Mouse (Mus musculus) B cell, adult 62 days (primary cell): ENCODE results near the gene Scgb1c1. TPM values are rescaled to one million over a fixed set of nuclear protein-coding genes. Genes with fewer than 3 reads are reported as not detected.

Experiments used
- total RNA-seq: library from RNA; stranded (reverse); gene quantifications from 4 replicates; pipeline ENCODE4 v1.2.4, GENCODE M21; 2023

The Scgb1c1 gene
- total RNA-seq: not detected in 4 replicates

DNA sequence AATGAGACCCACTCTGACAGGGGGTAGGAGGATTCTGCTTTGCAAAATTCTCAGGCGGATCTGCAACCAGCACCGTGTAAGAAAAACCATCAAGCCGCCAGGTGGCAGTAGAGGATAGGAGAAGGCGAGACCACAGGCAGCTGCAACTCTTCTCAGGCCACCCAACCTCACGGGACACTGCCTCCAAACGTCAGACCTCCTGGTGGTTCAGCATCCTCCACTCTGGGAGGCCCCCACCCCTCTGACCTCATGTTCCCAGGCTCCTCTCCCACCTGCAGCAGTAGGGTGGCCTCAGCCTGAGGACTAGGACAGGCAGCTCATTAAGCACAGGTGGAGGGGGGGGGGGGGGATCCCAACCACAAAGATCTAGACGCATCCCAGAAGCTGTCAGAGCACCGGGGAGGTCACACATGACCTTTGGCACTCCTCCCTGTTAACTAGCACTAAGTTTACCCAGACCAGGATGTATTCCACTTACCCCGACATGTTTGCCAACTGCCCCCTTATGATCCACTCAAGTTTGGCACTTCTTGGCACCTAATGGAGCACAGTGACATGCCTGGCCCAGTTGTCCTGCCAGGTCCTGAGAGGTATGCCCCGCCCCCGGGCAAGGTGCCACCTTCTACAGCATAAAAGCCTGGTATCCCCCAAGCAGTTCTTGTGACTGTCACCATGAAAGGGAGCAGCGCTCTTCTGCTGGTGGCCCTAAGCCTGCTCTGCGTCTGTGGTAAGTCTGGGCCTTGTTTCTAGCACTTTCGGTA is at the start of gene Scgb1c1:
Gene Scgb1c1 (plus strand): TSS at position 643 of the 761 bp plus-strand sequence.

DNA sequence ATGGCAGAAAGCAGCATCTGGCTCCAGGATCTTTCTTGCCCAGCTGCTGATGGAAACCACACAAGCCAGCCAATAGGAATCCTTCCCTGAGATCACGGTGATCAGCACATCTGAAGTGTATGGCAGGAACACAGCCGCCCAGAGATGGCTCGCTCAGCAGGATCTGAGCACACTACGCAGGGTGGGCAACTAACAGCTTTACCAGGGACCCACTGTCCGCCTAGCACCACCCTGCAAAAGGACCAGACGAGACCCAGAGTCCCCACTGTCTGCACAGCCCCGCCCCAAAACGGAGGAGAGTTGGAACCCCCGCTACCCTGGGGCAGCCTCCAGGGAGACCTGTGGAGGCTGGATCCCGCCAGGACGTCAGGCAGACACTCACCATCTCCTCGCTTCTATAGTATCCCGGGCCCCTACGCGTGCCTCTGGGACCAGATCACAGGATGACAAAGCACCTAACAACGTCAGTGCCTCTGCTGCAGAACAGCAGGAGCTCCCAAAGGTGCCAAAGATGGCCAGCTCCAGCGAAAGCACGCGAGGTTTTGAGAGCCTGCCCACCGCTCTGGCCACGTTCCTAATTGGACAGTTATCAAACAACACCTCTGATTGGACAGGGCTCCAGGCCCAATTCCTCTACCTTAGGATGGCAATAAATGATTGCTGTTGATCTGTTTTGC is 23.6 kb upstream of the Scgb1c1 start, which contains the start of gene Zfp941:
Gene Zfp941 (minus strand): TSS at position 526 of the 677 bp plus-strand sequence.

DNA sequence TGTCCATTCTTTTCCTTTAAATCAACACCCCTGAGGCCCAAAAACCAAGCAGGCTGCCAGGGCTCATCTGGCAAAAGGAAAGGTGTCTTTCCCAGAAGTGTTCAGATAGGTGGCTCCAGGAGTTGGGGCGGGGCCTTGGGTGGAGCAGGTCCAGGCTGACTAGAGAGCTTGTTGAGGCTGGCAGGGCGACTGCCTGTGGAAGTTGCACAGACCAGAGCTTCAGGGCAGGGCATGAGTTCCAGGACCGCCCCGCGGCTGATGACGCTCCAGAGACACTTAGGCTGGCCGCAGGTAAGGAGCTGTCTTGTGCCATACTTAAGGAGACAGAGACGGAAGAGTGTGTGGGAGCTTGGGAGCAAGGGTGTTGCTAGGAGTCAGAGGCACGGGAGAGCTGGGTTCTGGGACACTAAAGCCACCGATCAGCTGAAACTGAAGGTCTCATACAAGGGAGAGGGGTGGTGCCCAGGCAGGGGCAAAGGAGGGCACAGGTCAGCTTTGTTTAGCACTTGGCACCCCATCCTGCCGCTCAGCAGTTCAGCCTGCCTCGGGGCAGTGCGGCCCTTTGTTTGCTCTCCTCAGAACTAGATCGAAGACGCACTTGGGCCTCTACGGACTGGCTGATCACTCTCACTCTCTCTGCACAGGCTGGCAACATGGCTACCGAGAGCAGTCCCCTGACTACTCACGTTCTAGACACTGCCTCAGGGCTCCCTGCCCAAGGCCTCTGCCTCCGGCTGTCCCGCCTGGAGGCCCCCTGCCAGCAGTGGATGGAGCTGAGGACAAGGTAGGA is 10.2 kb upstream of the Scgb1c1 start, which contains the start of gene Urah:
Gene Urah (plus strand): TSS at position 51 of the 790 bp plus-strand sequence.

DNA sequence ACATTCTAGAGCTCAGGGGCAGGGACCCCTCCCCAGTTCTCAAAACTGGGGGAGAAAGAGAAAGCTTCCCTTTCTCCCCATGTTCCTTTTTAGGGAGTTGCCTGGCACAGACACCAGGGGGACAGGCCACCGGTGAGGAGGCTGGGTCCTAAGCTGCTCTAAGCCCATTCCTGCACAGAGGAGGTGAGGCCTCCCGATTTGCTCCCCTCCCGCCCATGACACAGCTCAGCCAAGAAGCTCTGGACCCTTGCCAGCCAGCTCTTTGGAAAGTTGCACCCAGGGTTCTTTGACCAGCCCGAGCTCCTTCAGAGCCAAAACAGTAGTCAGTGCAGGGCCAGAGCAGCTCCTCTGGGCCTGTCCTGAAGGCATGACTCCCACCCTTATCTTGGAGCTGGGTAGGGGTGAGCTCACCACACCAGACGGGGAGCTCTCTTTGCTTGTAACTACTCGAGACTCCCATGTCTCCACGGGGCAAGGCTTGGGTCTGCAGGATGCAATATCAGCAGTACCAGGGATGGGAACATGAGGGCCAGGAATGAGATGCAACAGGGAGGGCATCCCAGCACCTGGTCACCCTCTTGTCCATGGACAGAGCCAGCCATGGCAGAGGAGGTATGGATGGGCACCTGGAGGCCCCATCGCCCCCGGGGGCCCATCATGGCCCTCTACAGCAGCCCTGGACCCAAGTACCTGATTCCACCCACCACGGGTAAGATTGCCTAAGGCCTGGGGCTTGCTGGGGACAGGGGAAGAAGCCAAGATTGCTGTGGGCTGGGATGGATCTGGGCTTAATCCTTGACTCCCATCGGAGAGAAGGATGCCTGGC is 2.6 kb downstream of the Scgb1c1 start, which contains the start of gene Odf3:
Gene Odf3 (plus strand): TSS at position 51 of the 826 bp plus-strand sequence.

DNA sequence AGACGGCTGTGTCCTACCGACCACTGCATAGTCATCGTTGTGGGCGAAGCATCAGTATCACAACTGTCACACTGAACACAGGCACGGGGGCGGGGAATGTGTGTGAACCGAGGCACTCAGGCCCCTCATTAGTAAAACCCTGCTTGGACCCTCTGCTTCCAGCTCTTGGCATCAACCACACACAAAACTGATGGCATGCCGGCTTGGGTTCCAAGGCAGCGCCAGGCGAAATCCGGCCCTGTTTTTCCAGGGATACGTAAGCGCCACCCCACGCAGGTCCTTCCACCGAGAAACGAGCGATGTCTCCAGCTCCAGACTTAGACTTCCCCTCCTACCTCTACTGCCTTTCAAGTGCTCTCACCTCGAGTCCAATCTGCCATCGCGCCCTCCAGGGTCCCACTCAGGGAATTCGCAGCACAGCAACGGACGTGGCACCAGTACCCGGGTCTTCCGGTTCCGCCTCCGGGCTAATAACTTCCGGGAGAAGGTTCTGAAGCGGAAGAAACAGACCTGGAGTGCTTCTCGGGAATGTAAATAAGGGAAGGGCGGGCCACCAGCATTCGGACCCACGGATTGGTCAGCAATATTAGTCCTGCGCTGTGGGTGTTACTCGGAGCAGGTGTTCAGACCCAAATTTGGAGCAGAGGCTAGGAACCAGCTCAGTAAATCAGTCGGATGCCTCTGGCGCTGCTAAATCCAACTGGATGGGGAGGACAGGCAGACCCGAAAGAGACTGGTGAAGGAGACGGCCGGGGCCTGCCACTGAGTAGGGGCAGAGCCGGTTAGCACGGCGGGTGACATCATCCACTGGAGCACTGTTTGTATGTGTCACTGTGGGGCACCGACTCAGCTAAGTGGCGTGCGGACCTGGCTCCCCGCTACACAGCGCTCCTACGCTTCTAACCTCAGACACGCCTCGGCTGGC is 10.8 kb downstream of the Scgb1c1 start, which contains the start of gene Gm45785:
Gene Gm45785 (minus strand): TSS at position 472 of the 925 bp plus-strand sequence.

DNA sequence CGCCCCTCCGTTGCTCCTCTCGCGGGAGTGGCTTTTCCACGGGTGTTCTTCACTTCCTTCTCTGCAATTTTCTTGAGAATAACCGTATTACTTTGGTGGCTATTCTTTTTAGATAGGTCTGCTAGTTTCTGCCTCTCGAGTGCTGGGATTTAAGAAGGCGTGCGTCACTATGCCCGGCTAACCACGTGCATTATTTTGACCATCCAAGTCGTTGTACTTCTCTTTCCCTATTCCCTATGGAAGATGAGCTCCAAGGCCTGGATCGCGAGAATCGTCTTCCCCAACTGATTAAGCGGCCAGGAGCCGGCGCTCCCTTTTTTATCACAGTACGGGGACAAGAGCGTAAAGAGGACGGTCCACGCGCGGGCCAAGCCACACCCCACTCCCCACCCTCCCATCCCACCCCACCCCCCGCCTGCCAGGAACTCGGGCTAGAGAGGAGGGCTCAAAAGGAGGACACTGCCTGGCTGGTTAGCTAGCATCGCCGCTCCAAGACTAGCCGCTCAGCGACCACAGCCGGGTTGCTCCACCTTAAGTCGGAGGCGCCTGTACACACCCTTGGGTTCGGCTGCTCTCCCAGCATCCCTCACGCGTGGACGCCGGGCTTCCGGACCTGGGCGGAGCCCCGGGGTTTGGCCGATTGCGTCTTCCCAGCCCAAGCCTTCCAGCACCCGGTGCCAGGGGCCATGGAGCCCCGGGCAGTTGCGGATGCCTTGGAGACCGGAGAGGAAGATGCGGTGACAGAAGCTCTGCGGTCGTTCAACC is 11.6 kb downstream of the Scgb1c1 start, which contains the start of gene Ric8a:
Gene Ric8a (plus strand): TSS at position 173 of the 765 bp plus-strand sequence.

DNA sequence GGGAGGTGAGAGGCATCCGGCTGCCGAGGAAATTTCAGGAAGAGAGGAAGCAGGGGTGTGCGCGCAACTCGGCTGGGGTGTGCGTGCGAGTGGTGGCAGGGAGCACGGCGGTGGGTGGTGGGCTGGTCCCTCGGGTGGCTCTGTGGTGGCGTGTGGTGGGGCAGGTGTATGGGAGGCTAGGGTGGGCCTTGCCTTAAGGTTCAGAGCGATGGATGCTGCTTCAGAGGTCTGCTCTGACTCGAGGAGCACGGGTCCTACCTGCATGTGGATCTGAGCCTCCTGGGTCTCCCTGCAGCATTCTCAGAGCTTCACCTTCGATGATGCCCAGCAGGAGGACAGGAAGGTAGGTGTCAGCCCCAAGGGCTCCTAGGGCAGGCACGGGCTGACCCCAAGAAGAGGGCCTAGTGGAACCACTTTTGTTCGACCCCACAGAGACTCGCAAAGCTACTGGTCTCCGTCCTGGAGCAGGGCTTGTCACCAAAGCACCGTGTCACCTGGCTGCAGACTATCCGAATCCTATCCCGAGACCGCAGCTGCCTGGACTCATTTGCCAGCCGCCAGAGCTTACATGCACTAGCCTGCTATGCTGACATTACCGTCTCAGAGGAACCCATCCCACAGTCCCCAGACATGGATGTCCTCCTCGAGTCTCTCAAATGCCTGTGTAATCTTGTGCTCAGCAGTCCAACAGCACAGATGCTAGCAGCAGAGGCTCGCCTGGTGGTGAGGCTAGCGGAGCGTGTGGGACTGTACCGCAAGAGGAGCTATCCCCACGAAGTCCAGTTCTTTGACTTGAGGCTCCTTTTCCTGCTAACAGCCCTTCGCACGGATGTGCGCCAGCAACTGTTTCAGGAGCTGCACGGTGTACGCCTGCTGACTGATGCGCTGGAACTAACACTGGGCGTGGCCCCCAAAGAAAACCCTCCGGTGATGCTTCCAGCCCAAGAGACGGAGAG is 12.5 kb downstream of the Scgb1c1 start, which contains the start of gene Bet1l:
Gene Bet1l (minus strand): TSS at position 28 of the 956 bp plus-strand sequence.

DNA sequence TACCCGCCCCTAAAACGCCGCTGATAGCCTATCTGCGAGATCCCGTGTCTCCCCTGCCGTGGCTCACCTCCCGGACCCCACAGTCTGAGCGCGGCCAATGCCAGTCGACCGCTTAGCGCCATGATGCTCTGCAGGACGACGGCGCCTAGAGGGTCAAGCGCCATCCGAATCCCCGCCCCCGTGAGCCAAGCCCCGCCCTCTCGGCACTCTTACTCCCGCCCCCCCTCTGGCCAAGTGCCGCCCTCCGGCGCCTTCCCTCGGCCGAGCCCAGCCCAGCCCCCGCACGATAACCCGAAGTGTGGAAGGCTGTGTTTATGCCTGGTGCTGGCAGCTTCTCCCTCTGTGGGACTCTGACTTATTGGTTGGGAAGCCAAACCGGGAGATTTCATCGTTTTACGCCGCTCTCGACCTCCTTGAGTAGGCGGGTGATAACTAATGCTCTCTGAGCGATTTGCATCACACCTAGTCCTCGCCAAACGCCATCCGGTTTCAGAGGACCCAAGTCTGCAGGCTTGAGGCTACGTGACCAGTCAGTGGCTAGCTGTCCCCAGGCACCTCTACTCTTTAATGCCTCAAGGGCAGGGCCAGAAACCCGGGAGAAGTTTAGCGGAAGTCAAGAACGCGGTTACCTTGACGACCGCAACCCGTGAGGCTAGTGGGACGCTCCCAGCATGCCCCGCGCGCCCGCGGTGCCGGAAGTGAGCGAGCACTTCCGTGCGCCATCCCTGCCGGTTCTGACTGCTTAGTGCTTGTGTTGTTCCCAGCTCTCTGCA is 36.5 kb downstream of the Scgb1c1 start, which contains the start of the genes Psmd13 and Sirt3:
Gene Psmd13 (plus strand): TSS at position 273 of the 773 bp plus-strand sequence.
Gene Sirt3 (minus strand): TSS at position 614 of the 773 bp plus-strand sequence.

Other genes with a start within 250 kb of the Scgb1c1 start
- gene Olfr46, start 244.3 kb upstream of the Scgb1c1 start, total RNA-seq: not detected in 4 replicates
- gene Olfr61, start 216.6 kb upstream of the Scgb1c1 start, total RNA-seq: not detected in 4 replicates
- not detected in 4 replicates for gene Olfr53, start 199.1 kb upstream of the Scgb1c1 start, total RNA-seq
- gene Olfr539, start 185.6 kb upstream of the Scgb1c1 start, total RNA-seq: not detected in 4 replicates
- not detected in 4 replicates for gene Olfr45, start 163.6 kb upstream of the Scgb1c1 start, total RNA-seq
- gene Olfr541, start 148.3 kb upstream of the Scgb1c1 start, total RNA-seq: not detected in 4 replicates
- gene Cyp2e1, start 81.8 kb upstream of the Scgb1c1 start, total RNA-seq: not detected in 4 replicates
- not detected in 4 replicates for gene Syce1, start 57.7 kb upstream of the Scgb1c1 start, total RNA-seq
- not detected in 4 replicates for gene Zfp941, start 23.4 kb upstream of the Scgb1c1 start, total RNA-seq
- not detected in 4 replicates for gene Urah, start 10.5 kb upstream of the Scgb1c1 start, total RNA-seq
- gene Odf3, start 2.3 kb downstream of the Scgb1c1 start, total RNA-seq: not detected in 4 replicates
- not detected in 4 replicates for gene Gm45785, start 10.8 kb downstream of the Scgb1c1 start, total RNA-seq
- 93.4 to 117 TPM (median 99.1 TPM) in 4 replicates for gene Ric8a, start 11.4 kb downstream of the Scgb1c1 start, total RNA-seq
- 18.9 to 23.9 TPM (median 22.0 TPM) in 4 replicates for gene Bet1l, start 12.0 kb downstream of the Scgb1c1 start, total RNA-seq
- gene Psmd13, start 36.4 kb downstream of the Scgb1c1 start, total RNA-seq: 76.1 to 84.1 TPM (median 77.2 TPM) in 4 replicates
- gene Sirt3, start 36.8 kb downstream of the Scgb1c1 start, total RNA-seq: 7.3 to 10.8 TPM (median 8.6 TPM) in 4 replicates
- gene Cox8b, start 54.9 kb downstream of the Scgb1c1 start, total RNA-seq: not detected in 4 replicates
- not detected in 4 replicates for gene Nlrp6, start 75.4 kb downstream of the Scgb1c1 start, total RNA-seq
- gene Pgghg, start 95.8 kb downstream of the Scgb1c1 start, total RNA-seq: 15.9 to 23.8 TPM (median 18.4 TPM) in 4 replicates
- gene Ifitm5, start 104.7 kb downstream of the Scgb1c1 start, total RNA-seq: not detected in 4 replicates
- not detected in 4 replicates for gene Gm45717, start 110.4 kb downstream of the Scgb1c1 start, total RNA-seq
- gene Ifitm2, start 110.4 kb downstream of the Scgb1c1 start, total RNA-seq: 10.4 to 16.2 TPM (median 12.9 TPM) in 4 replicates
- 1.2 TPM in 1 of 4 replicates, not detected in the others for gene Ifitm1, start 121.7 kb downstream of the Scgb1c1 start, total RNA-seq
- 3.2 to 7.5 TPM (median 4.5 TPM) in 4 replicates for gene Ifitm3, start 165.2 kb downstream of the Scgb1c1 start, total RNA-seq
- 1.6 to 1.9 TPM in 2 of 4 replicates, not detected in the others for gene Ifitm6, start 172.4 kb downstream of the Scgb1c1 start, total RNA-seq
- gene Gm17387, start 183.6 kb downstream of the Scgb1c1 start, total RNA-seq: not detected in 4 replicates
- not detected in 4 replicates for gene B4galnt4, start 215.6 kb downstream of the Scgb1c1 start, total RNA-seq
- gene Pkp3, start 232.7 kb downstream of the Scgb1c1 start, total RNA-seq: 21.8 to 29.7 TPM (median 25.9 TPM) in 4 replicates